Mouse (Mus musculus) olfactory bulb, adult 2 months (tissue): ENCODE data around the gene Cacna1a.

Experiments
- CTCF ChIP-seq: fragments of 200-500 bp; IDR thresholded peaks from 2 replicates; pipeline ENCODE4 v1.5.1; 2012; ENCODE audit warnings: low read depth, mild to moderate bottlenecking, low read length, moderate library complexity; ENCODE audit not compliant: insufficient read depth
- POLR2A ChIP-seq: fragments of 200-500 bp; IDR thresholded peaks from 2 replicates; pipeline ENCODE4 v1.6.1; 2012; ENCODE audit warnings: mild to moderate bottlenecking, low read depth, low read length, moderate library complexity; ENCODE audit not compliant: insufficient read depth

- no peak for TF ChIP-seq POLR2A
- no peak for TF ChIP-seq CTCF
Measured at GRCm38 (mm10) chr8:84458853-84459252, 70.6 kb downstream of the Cacna1a start.
